Mouse (Mus musculus) layer of hippocampus, adult 2 months (tissue): ENCODE results near the gene Ctdspl. TPM values are rescaled to one million over a fixed set of nuclear protein-coding genes. Genes with fewer than 3 reads are reported as not detected.

Source experiments
- DNase-seq, 2 experiments: peaks; one replicate each; pipeline ENCODE4 v3.0.0; 2022; ENCODE audit warnings: low spot score in 2 of 2
- H3K27ac ChIP-seq: fragments of 200-600 bp; 2 replicates; pipeline ENCODE4 v1.8.1; 2022
- H3K4me3 ChIP-seq: fragments of 200-600 bp; 2 replicates; pipeline ENCODE4 v1.8.1; 2022; ENCODE audit warnings: mild to moderate bottlenecking
- CTCF ChIP-seq: fragments of 200-600 bp; conservative IDR thresholded peaks from 2 replicates; pipeline ENCODE4 v1.8.1; 2022; ENCODE audit warnings: antibody characterized with exemption, mild to moderate bottlenecking, moderate library complexity
- long read RNA-seq, 2 experiments: library from polyadenylated mRNA; stranded (forward); transcript quantifications; one replicate each; pipeline ENCODE4 v2.0.0; 2021; ENCODE audit warnings: borderline mapping rate in 2 of 2
- total RNA-seq, 2 experiments: library from RNA; stranded (reverse); gene quantifications; 2 replicates each; pipeline ENCODE4 v1.2.3; 2021

Ctdspl gene
- 10 to 100 TPM; 23.9 to 28.0 TPM for total RNA-seq
- long read RNA-seq, experiment 1, full-length matches to known transcripts: 18 of 31 reads
- long read RNA-seq, experiment 1, partial matches to known transcripts: 1 of 31 reads
- long read RNA-seq, experiment 1, other reads (novel, unspliced or antisense): 12 of 31 reads
- long read RNA-seq, experiment 2, full-length matches to known transcripts: 14 of 17 reads
- long read RNA-seq, experiment 2, partial matches to known transcripts: 0 of 17 reads
- long read RNA-seq, experiment 2, other reads (novel, unspliced or antisense): 3 of 17 reads

DNA sequence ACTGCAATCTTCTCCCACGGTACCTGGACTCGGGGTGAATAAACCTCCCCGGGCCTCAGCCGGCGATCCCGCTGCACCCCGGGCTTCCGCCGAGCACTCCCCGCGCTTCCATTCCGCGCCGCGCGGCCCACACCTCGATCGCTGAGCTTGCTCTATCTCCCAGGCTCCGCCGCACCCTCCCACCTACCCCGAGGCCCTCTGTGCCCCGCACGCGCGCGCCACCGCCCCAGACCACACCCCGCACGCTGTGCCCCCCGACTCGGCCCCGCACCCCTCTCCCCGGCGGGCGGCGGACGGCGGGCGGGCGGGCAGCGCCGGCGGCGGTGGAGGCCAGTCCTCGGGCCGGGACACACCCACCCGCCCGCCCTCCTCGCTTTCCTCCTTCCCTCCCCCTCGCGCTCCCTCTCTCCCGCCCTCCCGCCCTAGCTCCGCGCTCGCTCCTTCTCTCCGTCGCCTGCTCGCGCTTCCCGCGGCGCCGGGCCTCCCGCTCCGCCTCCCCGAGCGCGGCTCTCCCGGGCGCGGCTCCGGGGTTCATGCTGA is at the start of gene Ctdspl:
Gene Ctdspl (plus strand): TSS at position 343 of the 540 bp plus-strand sequence.
- Histone ChIP-seq H3K27ac (peak within 1 kb of the TSS; percentile 92), H3K4me3 (peak within 1 kb of the TSS; percentile 88)
- no peak for TF ChIP-seq CTCF
- DNase-seq: peak; percentile 40 to 53

GRCm38 (mm10) chr9:118876902-118877301 is 49.4 kb upstream of the Ctdspl start:
- H3K27ac ChIP-seq: no peak overlapping the region
- no peak overlapping the region for H3K4me3 ChIP-seq
- DNase-seq: no peak
- TF ChIP-seq CTCF: no peak

GRCm38 (mm10) chr9:118877365-118878008 is 48.8 kb upstream of the Ctdspl start:
- no peak for TF ChIP-seq CTCF
- Histone ChIP-seq H3K4me3 (no peak overlapping the region), H3K27ac (no peak overlapping the region)
- no peak for DNase-seq

- no peak overlapping the region for H3K27ac ChIP-seq
- DNase-seq: no peak
- TF ChIP-seq CTCF: no peak
- no peak overlapping the region for H3K4me3 ChIP-seq
These were observed 47.7 kb upstream of the Ctdspl start for GRCm38 (mm10) chr9:118878596-118878995.

DNA sequence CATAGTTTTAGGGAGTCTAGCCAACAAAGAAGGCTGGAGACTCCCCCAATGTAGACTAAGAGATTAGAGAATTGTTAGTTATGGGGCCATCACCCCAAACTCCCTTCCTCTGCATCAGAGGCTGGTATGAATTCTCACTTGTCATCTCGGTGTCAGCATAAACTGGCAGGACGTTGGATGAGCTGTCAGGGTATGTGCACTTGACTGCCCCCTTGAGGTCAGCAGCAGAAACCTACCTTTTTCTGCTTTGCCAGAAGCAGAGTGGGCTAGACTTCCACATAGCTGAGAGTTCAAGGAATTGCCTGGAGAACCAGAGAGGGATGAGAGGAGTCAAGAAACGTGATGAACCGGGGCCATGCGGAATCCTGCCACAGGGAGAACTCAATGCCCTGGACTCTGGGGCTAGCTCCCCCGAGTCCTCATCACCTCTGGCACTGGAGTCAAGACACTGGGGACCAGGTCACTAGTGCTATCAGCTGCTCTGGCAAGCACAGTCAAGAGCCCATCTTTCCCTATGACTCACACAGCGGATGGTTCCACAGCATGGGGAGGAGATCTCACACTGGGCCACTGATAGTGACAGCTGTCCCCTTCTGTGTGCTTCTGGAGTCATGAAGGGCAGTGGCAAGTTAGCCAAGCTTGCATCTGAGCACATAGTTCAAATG is 44.8 kb upstream of the Ctdspl start:
- no peak overlapping the region for H3K27ac ChIP-seq
- TF ChIP-seq CTCF: peak; percentile 79
- DNase-seq: no peak
- no peak overlapping the region for H3K4me3 ChIP-seq

DNA sequence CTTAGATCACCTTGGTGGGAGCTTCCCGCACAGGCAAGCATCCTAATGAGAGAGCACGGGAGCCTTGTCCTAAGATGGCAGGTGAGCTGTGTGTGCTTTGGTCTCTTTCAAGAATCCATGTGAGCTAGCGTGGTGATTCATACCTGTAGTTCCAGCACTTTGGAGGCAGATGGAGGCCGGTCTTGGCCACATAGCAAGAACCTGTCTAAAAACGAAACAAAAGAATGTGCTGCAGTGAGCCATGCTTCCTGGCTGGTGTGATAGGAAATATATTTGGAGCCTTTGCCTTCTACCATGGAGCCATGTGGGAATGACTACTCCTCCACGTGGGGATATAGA is 44.3 kb upstream of the Ctdspl start:
- TF ChIP-seq CTCF: no peak
- Histone ChIP-seq H3K27ac (no peak overlapping the region), H3K4me3 (no peak overlapping the region)
- no peak for DNase-seq

DNA sequence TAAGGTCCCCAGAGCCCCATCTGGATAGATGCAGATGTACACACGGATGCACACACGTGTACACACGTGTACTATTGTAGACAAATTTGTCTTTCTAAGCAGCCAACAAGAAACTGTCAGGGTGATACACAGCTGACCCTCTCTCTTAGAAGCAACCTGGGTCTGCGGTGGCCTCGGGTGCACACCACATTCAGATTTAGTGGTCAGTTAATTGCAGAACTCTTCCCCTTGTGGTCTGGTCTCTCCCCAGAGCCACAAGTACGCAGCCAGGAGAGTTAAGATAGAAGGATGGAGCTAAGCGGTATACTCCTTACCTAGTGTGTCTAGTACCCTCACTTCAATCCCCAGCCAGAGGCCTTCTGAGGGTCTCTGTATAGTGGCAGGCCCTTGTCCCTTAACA is 43.1 kb upstream of the Ctdspl start:
- no peak overlapping the region for H3K4me3 ChIP-seq
- no peak for TF ChIP-seq CTCF
- H3K27ac ChIP-seq: no peak overlapping the region
- DNase-seq: no peak

DNA sequence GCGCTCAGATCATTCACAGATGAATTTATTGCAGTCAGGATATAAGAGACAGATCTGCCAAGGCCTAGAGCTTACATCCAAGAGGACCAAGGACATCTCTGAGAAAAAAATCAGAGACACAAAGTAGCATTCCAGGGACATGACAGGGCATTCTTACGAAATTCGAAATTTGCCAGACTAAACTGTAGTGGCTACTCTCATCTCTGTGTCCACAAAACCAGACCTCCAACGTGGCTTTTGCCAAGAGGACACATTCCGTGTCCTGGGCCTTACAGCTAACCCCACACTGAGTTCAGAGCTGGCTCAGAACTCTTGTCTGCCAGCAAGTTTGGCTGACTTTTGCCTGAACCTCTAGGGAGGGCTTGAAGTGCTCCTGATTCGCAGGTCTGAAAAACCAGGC is 40.5 kb upstream of the Ctdspl start:
- no peak overlapping the region for H3K4me3 ChIP-seq
- no peak for TF ChIP-seq CTCF
- no peak for DNase-seq
- no peak overlapping the region for H3K27ac ChIP-seq

- TF ChIP-seq CTCF: no peak
- H3K4me3 ChIP-seq: no peak overlapping the region
- no peak overlapping the region for H3K27ac ChIP-seq
- no peak for DNase-seq
These were observed 39.1 kb upstream of the Ctdspl start for GRCm38 (mm10) chr9:118887201-118887600.

GRCm38 (mm10) chr9:118887734-118888133 is 38.5 kb upstream of the Ctdspl start:
- no peak for DNase-seq
- Histone ChIP-seq H3K27ac (no peak overlapping the region), H3K4me3 (no peak overlapping the region)
- peak; percentile 52 for TF ChIP-seq CTCF

DNA sequence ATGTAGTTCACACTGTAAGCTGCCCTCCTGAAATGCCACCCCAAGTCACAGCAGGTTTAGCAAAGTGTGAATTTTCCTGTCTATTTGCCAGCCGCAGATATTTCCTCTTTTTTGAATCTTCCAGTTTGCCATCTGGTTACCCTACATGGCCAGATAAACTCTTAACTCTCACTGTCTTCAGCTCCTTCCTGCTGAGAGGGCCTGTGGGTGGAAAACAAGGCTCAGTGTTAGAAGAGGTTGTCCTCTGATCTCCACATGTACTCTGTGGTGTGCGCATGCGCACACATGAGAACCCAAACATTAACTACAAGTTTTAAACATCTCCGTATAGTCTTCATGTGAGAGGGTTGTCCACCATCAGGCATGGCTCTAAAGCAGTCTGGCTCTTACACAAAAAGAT is 36.1 kb upstream of the Ctdspl start:
- Histone ChIP-seq H3K4me3 (no peak overlapping the region), H3K27ac (no peak overlapping the region)
- no peak for DNase-seq
- no peak for TF ChIP-seq CTCF

GRCm38 (mm10) chr9:118890645-118891044 is 35.6 kb upstream of the Ctdspl start:
- no peak for TF ChIP-seq CTCF
- DNase-seq: no peak
- H3K27ac ChIP-seq: no peak overlapping the region
- H3K4me3 ChIP-seq: no peak overlapping the region

GRCm38 (mm10) chr9:118891068-118891467 is 35.2 kb upstream of the Ctdspl start:
- Histone ChIP-seq H3K4me3 (no peak overlapping the region), H3K27ac (no peak overlapping the region)
- DNase-seq: no peak
- no peak for TF ChIP-seq CTCF
